Mouse (Mus musculus) E14TG2a.4 (cell line): ENCODE measurements around the gene Zfhx2.

ENCODE experiments used
- CTCF ChIP-seq: conservative IDR thresholded peaks from 2 replicates; pipeline ENCODE4 v1.5.1; 2014; ENCODE audit warnings: low read length
- POU5F1 ChIP-seq: IDR thresholded peaks from 2 replicates; pipeline ENCODE4 v1.6.1; 2014; ENCODE audit warnings: low read length, borderline replicate concordance

GRCm38 (mm10) chr14:55110076-55110475 is 18.0 kb upstream of the Zfhx2 start:
- TF ChIP-seq CTCF (no peak), POU5F1 (no peak)
